Mouse (Mus musculus): ENCODE results near the gene Gm30191. TPM values are rescaled to one million over a fixed set of nuclear protein-coding genes. Genes with fewer than 3 reads are reported as not detected.
A peak's percentile ranks its signal among the peaks of the same experiment; 100 is the strongest.

Gm30191 gene
- polyA plus RNA-seq, 2 experiments: not detected

- WGBS (ENCODE audit: insufficient replicate concordance): under 1% methylated on average over 59 of the region's 59 CpGs
- peak overlapping the region; percentile 99 for H3K9ac ChIP-seq (replicated peaks)
These were observed 40.4 kb downstream of the Gm30191 start for GRCm38 (mm10) chr4:134287168-134287564.

GRCm38 (mm10) chr4:134287575-134288025, 40.9 kb downstream of the Gm30191 start, which contains the start of gene Pdik1l:
TSS of gene Pdik1l (minus strand) at chr4:134287895.
- DNase-seq (ENCODE audit: low read depth in 3 of 3, low spot score in 3 of 3) (peak; percentile 68 to 78 (median 71)), ATAC-seq (ENCODE audit: insufficient read depth) (peak; percentile 75)
- Histone ChIP-seq H3K4me1 (replicated peaks; ENCODE audit: control insufficient read depth in 2 of 2, insufficient read depth in 2 of 2, low read length in 1 of 2) (peaks cover 21 to 29% of the 10 kb centered on the region in 2 experiments), H3K9me3 (ENCODE audit: control insufficient read depth, low read length) (no peaks in the 10 kb centered on the region), H3K36me3 (replicated peaks; ENCODE audit: control insufficient read depth, insufficient read depth, low read depth) (peaks cover 18% of the 10 kb centered on the region), H3K9ac (replicated peaks) (peak within 1 kb of the TSS; percentile 99), H3K27ac (peak within 1 kb of the TSS; percentile 71), H3K4me3 (ENCODE audit: insufficient read depth in 1 of 2, low read depth in 2 of 2, low read length in 2 of 2) (peak within 1 kb of the TSS; percentile 87 to 97), H3K27me3 (ENCODE audit: control insufficient read depth, insufficient read depth, low read length) (no peaks in the 10 kb centered on the region), H3K4me2 (ENCODE audit: low read depth) (peak within 1 kb of the TSS; percentile 83)
- TF ChIP-seq EP300 (IDR thresholded peaks at IDR 0.05; ENCODE audit: low read depth) (no peak), CTCF (IDR thresholded peaks at IDR 0.05; ENCODE audit: low read depth) (no peak; the same call in 1 of the 2 replicates)
- WGBS (ENCODE audit: insufficient replicate concordance): under 1% methylated on average over 43 of the region's 43 CpGs

More at GRCm38 (mm10) chr4:134287168-134287564, 40.4 kb downstream of the Gm30191 start:
- Histone ChIP-seq H3K36me3 (replicated peaks; ENCODE audit: control insufficient read depth, insufficient read depth, low read depth) (peaks cover 21% of the 10 kb centered on the region), H3K4me3 (ENCODE audit: insufficient read depth in 1 of 2, low read depth in 2 of 2, low read length in 2 of 2) (peak overlapping the region; percentile 87 to 97), H3K4me2 (ENCODE audit: low read depth) (peak overlapping the region; percentile 83), H3K9me3 (ENCODE audit: control insufficient read depth, low read length) (no peaks in the 10 kb centered on the region), H3K27ac (peak overlapping the region; percentile 71), H3K4me1 (replicated peaks; ENCODE audit: control insufficient read depth in 2 of 2, insufficient read depth in 2 of 2, low read length in 1 of 2) (peaks cover 21 to 29% of the 10 kb centered on the region in 2 experiments), H3K27me3 (ENCODE audit: control insufficient read depth, insufficient read depth, low read length) (no peaks in the 10 kb centered on the region)
- TF ChIP-seq CTCF (IDR thresholded peaks at IDR 0.05; ENCODE audit: low read depth) (peak; percentile 27; the same call in 1 of the 2 replicates), EP300 (IDR thresholded peaks at IDR 0.05; ENCODE audit: low read depth) (no peak)
- peak; percentile 80 to 83 (median 81) for DNase-seq (ENCODE audit: low read depth in 3 of 3, low spot score in 3 of 3)
- peak; percentile 89 for ATAC-seq (ENCODE audit: insufficient read depth)

DNA sequence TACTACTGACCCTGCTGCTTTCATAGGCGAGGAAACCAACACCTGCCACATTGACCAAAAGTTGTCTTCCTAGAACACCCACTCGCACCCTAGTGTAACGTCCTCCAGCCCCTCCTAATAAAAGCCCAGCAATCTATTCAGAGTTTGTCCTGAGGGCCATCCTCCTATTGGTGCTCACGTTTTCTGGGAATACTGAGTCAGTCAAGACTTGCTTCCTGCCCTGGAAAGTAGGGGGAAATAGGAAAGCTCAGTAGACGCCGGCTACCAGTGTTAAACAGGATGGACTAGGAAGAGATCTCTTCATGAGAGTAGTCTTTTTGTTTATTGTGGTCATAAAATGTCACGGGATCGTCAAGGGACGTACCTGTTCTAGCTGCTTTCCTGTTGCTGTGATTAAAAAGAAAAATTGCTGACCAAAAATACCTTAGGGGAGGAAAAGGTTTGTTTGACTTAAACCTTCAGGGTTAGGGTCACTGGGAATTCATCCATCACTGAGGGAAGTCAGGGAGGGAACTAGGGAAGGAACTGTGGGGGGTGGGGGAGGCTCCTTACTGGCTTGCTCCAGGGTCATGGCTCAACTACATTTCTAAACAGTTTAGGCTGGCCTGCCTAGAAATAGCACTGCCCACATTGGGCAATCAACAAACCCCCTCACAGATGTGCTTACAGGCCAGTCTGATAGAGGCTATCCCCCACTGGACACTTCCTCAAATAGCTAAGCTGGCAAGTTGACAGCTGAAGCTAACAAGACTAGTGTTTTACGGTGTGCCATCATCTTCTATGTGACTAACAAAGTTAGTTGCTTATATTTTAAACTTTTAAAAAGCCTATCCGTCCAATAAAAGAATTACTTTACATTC, 41.9 kb downstream of the Gm30191 start:
- Histone ChIP-seq H3K4me1 (replicated peaks; ENCODE audit: control insufficient read depth in 2 of 2, insufficient read depth in 2 of 2, low read length in 1 of 2) (peaks cover 21 to 29% of the 10 kb centered on the region in 2 experiments), H3K4me2 (ENCODE audit: low read depth) (peak overlapping the region; percentile 83), H3K9me3 (ENCODE audit: control insufficient read depth, low read length) (no peaks in the 10 kb centered on the region), H3K4me3 (ENCODE audit: insufficient read depth in 1 of 2, low read depth in 2 of 2, low read length in 2 of 2) (peak overlapping the region; percentile 81 to 97), H3K36me3 (replicated peaks; ENCODE audit: control insufficient read depth, insufficient read depth, low read depth) (peaks cover 8% of the 10 kb centered on the region), H3K27me3 (ENCODE audit: control insufficient read depth, insufficient read depth, low read length) (no peaks in the 10 kb centered on the region), H3K27ac (no peak overlapping the region; the same call in 1 of the 2 replicates), H3K9ac (replicated peaks) (peak overlapping the region; percentile 85)
- WGBS (ENCODE audit: insufficient replicate concordance): 32% methylated on average over 11 of the region's 11 CpGs
- TF ChIP-seq CTCF (IDR thresholded peaks at IDR 0.05; ENCODE audit: low read depth) (no peak), EP300 (IDR thresholded peaks at IDR 0.05; ENCODE audit: low read depth) (no peak)
- DNase-seq (ENCODE audit: low read depth in 3 of 3, low spot score in 3 of 3) (no peak), ATAC-seq (ENCODE audit: insufficient read depth) (no peak)

DNA sequence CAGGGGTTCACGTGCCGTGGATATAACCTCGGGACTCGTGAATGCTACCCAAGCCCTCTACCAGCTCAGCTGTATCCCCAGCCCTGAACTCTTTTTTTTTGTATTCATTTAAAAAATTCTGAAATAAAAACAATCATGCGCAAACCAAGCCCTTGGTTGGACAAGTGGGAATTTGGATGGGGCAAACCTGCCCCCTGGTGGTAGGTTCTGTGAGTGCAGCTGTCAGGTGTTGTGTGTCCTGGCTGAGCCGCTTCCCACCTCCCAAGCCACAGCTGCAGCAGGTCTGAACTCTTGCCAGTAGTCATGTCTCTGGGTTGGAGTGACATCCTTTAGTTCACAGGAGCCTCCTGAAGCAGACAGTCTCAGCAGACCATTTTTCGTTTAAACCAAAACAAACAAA, 45.3 kb downstream of the Gm30191 start:
- no peak for TF ChIP-seq EP300 (IDR thresholded peaks at IDR 0.05; ENCODE audit: low read depth)
- peak; percentile 96 for TF ChIP-seq CTCF (IDR thresholded peaks at IDR 0.05; ENCODE audit: low read depth)
- 19% methylated on average over 7 of the region's 7 CpGs for WGBS (ENCODE audit: insufficient replicate concordance)

More for the DNA sequence above, 45.3 kb downstream of the Gm30191 start:
- no peaks in the 10 kb centered on the region for H3K36me3 ChIP-seq (replicated peaks; ENCODE audit: control insufficient read depth, insufficient read depth, low read depth)
- H3K4me3 ChIP-seq (ENCODE audit: insufficient read depth in 1 of 2, low read depth in 2 of 2, low read length in 2 of 2): no peak overlapping the region
- no peak overlapping the region for H3K27ac ChIP-seq
- H3K9ac ChIP-seq (replicated peaks): no peak overlapping the region
- no peak overlapping the region for H3K4me2 ChIP-seq (ENCODE audit: low read depth)
- H3K27me3 ChIP-seq (ENCODE audit: control insufficient read depth, insufficient read depth, low read length): no peaks in the 10 kb centered on the region
- no peaks in the 10 kb centered on the region for H3K9me3 ChIP-seq (ENCODE audit: control insufficient read depth, low read length)
- ATAC-seq (ENCODE audit: insufficient read depth) (no peak), DNase-seq (ENCODE audit: low read depth in 3 of 3, low spot score in 3 of 3) (peak; percentile 54 to 57 (median 55))
- H3K4me1 ChIP-seq (replicated peaks; ENCODE audit: control insufficient read depth in 2 of 2, insufficient read depth in 2 of 2, low read length in 1 of 2): peaks cover 4 to 10% of the 10 kb centered on the region in 2 experiments

Data from liver, embryonic 14.5 days (tissue).